Mouse (Mus musculus): ENCODE data around the gene Sds. TPM values are rescaled to one million over a fixed set of nuclear protein-coding genes. Genes with fewer than 3 reads are reported as not detected.

Gene Sds
- polyA plus RNA-seq, 3 experiments from 2014 or later = not detected

DNA sequence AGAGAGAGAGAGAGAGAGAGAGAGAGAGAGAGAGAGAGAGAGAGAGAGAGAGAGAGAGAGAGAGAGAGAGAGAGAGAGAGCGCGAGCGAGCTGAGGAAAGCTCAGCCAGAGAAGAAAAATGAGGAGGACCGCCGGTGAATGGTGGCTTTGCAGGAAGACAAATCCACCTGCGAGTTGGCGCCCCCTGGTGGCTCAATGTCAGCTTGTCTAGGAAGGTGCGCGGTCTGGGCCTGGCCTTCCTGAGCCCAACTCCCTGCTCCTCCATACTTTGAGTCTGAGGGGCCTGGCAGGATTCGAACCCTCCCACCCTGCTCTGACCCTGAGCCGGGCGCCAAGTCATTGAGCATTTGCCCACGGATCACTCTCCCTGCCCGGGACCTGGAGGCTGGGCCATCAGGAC, 35.6 kb upstream of the Sds start:
- no peak for ATAC-seq

GRCm38 (mm10) chr5:120447305-120447704, 29.0 kb upstream of the Sds start:
- ATAC-seq = no peak

- ATAC-seq = no peak
Observed at GRCm38 (mm10) chr5:120454756-120455337, 21.5 kb upstream of the Sds start.

- ATAC-seq = no peak
Observed at GRCm38 (mm10) chr5:120456253-120456652, 20.1 kb upstream of the Sds start.

GRCm38 (mm10) chr5:120456841-120457554, 19.3 kb upstream of the Sds start:
- ATAC-seq = no peak

GRCm38 (mm10) chr5:120457628-120458027, 18.7 kb upstream of the Sds start:
- ATAC-seq = no peak

GRCm38 (mm10) chr5:120459133-120459532, 17.2 kb upstream of the Sds start:
- ATAC-seq = no peak

DNA sequence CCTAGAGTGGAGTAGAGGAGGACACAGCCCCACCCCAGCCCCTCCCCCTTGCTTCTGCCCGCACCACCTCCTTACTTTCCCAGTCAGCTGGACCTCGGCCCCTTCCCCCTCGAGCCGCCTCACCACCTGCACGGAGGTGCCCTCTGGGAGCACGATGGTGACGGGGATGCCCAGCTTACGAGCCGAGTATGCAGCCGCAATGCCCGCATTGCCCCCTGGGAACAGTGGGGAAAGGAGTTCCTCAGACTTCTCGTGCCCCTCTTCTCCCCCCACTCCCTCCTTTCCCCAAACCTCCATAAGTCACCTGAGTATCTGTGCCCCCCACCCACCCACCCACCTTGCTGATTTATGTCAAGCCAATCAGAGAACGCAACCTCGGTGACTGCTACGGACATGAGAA, 14.4 kb upstream of the Sds start:
- no peak for ATAC-seq

- no peak for ATAC-seq
Observed at GRCm38 (mm10) chr5:120464321-120464720, 12.0 kb upstream of the Sds start.

DNA sequence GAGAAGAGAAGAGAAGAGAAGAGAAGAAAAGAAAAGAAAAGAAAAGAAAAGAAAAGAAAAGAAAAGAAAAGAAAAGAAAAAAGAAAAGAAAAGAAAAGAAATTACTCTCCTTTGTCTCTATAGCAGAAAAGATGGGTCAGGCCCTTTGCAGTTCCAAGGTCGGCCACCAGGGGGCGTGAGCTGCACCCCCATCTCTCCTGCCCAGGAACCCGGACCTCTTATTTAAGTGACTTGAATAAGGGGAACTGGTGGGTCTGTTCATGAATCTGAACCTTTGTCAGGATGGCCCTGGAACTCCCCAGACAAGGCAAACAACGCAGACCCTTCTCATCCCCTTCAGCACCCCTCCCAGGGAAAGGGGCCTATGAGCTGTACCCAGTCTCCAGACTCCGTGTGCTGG, 11.3 kb upstream of the Sds start:
- no peak for ATAC-seq

GRCm38 (mm10) chr5:120465860-120466259, 10.5 kb upstream of the Sds start:
- no peak for ATAC-seq

- ATAC-seq = no peak
Observed at GRCm38 (mm10) chr5:120467026-120467425, 9.3 kb upstream of the Sds start.

GRCm38 (mm10) chr5:120468336-120468735, 8.0 kb upstream of the Sds start:
- no peak for ATAC-seq

DNA sequence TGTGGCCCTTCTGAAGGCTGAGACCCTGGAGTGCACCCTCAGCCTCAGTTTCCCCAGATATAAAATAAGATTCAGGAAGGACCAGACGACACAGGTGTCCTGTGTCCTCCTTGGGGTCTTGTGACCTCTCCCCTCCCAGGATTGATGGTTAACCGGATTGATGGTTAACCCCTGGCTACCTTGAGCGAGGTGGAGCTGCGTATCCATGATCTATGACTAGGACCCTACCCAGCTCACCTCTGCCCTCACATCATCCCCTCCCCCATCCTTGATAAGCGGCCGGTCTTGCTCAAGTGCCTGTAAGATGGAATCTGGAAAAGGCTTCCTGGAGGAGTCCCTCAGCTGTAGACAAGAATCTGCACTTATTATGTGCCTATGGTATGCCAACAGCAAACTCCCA, 7.5 kb upstream of the Sds start:
- ATAC-seq = no peak

DNA sequence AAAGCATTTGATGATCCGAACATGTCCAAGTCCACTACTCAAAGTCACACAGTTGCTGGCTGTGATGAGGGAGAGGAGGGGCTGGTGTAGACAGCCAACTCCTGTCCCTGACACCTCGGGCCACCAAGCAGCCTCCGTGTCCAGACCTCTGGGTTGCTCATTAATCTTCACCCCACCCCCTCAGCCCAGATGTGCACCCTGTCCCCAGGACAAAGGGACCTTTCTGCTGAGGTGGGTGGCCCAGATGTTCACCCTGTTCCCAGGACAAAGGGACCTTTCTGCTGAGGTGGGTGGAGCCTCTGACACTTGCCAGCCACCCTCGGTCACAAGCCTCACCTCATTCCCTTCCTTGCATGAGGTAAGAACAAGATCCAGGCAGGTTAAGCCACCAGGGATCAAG, 4.8 kb upstream of the Sds start:
- no peak for ATAC-seq

- ATAC-seq = no peak
Observed at GRCm38 (mm10) chr5:120472770-120473169, 3.6 kb upstream of the Sds start, which contains the start of gene Sdsl. Sdsl (minus strand) TSS chr5:120472810.

- ATAC-seq = no peak
Observed at GRCm38 (mm10) chr5:120473361-120473760, 3.0 kb upstream of the Sds start.

DNA sequence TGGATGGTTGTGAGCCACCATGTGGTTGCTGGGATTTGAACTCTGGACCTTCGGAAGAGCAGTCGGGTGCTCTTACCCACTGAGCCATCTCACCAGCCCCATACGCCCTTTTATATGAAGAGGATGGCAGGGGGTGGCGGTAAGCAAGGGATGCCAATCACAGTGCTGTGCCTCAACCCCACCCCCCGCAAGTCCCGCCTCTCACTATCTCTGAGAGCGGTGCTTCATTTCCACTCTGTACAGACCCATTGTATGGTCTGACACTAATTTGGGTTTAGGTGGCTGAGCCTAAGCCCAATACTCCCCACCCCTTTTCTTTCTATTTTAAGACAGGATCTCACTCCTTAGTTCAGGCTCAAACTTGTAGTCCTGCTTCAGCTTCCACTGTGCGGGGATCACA, 465 bp upstream of the Sds start:
- no peak for ATAC-seq

DNA sequence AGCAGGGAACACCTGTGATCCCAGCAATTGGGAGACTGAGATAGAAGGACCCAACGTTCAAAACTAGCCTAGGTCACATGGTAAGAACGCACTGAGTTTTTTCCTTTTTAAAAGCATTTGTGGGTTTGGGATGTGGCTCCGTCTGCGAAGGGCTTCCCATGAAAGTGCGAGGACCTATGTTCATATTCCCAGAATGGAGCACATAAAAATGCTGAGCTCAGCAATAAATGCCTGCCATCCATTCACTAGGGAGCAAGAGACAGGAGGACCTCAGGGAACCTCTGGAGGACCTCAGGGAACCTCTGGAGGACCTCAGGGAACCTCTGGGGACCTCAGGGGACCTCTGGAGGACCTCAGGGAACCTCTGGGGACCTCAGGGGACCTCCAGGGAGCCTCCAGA, 1.7 kb downstream of the Sds start:
- no peak for ATAC-seq

DNA sequence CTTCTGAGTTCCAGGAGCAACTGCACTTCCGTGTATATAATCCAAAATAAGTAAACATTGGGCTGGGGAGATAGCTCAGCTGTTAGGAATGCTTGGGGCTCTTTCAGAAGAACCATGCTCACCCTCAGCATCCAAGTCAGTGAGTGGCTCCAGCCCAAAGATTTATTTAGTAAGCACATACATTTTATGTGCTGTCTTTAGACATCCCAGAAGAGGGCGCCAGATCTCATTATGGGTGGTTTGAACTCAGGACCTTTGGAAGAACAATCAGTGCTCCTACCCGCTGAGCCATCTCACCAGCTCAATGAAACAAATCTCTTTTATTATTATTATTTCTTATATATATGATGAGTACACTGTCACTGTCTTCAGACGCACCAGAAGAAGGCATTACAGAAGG, 3.2 kb downstream of the Sds start:
- ATAC-seq = no peak

- no peak for ATAC-seq
Observed at GRCm38 (mm10) chr5:120481205-120481604, 4.9 kb downstream of the Sds start.

DNA sequence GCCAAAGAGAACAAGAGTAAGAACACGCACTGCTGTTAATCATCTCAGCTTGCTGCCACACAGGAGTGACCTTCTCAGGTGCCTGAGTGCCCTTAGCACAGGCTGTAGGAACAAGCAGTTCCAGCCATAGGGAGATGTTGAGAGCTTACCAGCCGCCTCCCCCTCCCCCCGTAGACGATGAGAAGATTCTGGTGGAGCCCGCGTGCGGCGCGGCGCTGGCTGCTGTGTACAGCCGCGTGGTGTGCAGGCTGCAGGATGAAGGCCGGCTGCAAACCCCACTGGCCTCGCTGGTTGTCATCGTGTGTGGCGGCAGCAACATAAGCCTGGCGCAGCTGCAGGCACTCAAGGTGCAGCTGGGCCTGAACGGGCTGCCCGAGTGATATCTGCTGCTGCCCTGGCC, 7.1 kb downstream of the Sds start:
- no peak for ATAC-seq

DNA sequence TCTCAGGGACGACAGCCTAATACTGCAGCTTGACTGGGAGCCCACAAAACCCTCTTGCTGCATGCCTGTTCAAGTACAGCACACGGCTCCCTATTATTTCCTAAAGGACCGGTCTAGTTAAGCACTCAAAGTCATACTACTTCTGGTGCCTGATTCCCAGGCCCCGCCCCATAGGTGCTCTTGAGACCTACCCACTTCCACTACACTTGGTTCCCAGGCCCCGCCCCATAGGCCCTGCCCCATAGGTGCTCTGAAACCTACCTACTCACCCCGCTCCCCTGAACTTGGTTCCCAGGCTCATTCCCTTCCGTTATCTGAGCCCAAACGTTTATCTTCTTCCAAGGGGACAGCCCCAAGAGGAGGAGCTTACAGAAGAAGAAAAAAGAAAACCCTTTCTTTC, 11.5 kb downstream of the Sds start:
- ATAC-seq = no peak

- no peak for ATAC-seq
Observed at GRCm38 (mm10) chr5:120490679-120491192, 14.4 kb downstream of the Sds start.

DNA sequence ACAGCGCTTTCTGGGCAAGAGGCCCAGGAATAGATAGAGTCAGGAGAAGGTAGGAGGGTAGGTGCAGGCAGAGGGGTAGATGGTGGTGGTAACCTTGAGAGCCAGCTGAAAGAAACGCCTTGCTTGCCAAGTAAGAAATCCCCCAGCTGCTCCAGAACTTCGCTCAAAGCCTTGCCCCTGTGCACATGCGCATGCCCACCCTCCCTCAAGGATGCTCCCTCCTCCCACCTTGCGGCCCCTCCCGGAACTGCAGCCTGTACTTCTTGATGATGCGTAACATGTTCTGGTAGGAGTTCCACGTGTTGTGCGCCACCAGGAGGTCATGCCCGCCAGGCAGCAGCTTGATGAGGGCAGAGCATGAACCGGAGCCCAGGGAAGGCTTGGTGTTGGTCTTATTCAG, 16.1 kb downstream of the Sds start:
- ATAC-seq = no peak

Data from inflammation-experienced regulatory T-cells, adult 6 months (primary cell).